Mouse (Mus musculus) testis, adult 2 months (tissue): Measurements from ENCODE around the gene Egfl6.

Source experiments
- CTCF ChIP-seq: fragments of 200-500 bp; IDR thresholded peaks from 2 replicates; pipeline ENCODE4 v1.5.1; 2012; ENCODE audit warnings: low read depth, mild to moderate bottlenecking, inconsistent platforms, low read length, moderate library complexity; ENCODE audit not compliant: control insufficient read depth, insufficient read depth, insufficient replicate concordance
- POLR2A ChIP-seq: fragments of 200-500 bp; IDR thresholded peaks from 2 replicates; pipeline ENCODE4 v1.6.1; 2012; ENCODE audit warnings: low read depth, mild to moderate bottlenecking, inconsistent platforms, low read length, moderate library complexity; ENCODE audit not compliant: control insufficient read depth

- TF ChIP-seq CTCF (no peak), POLR2A (no peak)
Observed at GRCm38 (mm10) chrX:166528126-166528525, 57.4 kb downstream of the Egfl6 start.
